Mouse (Mus musculus) E14TG2a.4 (cell line): ENCODE measurements around the gene Urb1.

ENCODE experiments used
- H3K27me3 ChIP-seq: 2 replicates; pipeline ENCODE4 v1.6.1; 2014; ENCODE audit warnings: low read length, control low read depth; ENCODE audit not compliant: insufficient read depth
- H3K36me3 ChIP-seq: 2 replicates; pipeline ENCODE4 v1.6.1; 2014; ENCODE audit warnings: low read length, control low read depth; ENCODE audit not compliant: insufficient read depth
- H3K4me1 ChIP-seq: replicated peaks from 2 replicates; pipeline ENCODE4 v1.6.1; 2014; ENCODE audit warnings: low read depth, low read length, control low read depth
- H3K4me3 ChIP-seq: replicated peaks from 2 replicates; pipeline ENCODE4 v1.5.1; 2014; ENCODE audit warnings: mild to moderate bottlenecking, low read length
- H3K9me3 ChIP-seq: 2 replicates; pipeline ENCODE4 v1.6.1; 2014; ENCODE audit warnings: low read length, control low read depth
- CTCF ChIP-seq: conservative IDR thresholded peaks from 2 replicates; pipeline ENCODE4 v1.5.1; 2014; ENCODE audit warnings: low read length
- NANOG ChIP-seq: IDR thresholded peaks from 2 replicates; pipeline ENCODE4 v1.6.1; 2014; ENCODE audit warnings: borderline replicate concordance, low read length, mixed read lengths
- POU5F1 ChIP-seq: IDR thresholded peaks from 2 replicates; pipeline ENCODE4 v1.6.1; 2014; ENCODE audit warnings: low read length, borderline replicate concordance

Urb1 gene

DNA sequence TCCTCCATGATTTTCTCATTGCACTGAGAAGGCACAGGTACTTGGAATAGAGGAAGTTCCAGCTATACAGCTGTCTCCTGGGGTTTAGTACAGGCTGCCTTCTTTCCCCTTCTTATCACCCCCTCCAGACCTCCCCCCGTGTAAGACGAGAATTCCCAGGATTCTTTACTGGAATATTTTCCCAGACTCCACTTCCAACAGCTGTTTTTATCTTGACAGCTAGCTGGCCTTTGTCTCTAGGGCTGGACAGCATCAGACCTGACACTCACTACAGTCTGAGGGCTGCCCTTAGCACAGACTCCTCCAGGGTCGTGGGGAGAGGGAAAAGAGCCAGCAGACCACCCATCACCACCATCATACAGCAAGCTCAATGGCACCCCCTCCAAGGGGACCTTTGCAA is 103.9 kb downstream of the Urb1 start:
- peaks cover 17% of the 10 kb centered on the region for H3K9me3 ChIP-seq
- peaks cover 10% of the 10 kb centered on the region for H3K27me3 ChIP-seq
- peaks cover 18% of the 10 kb centered on the region for H3K4me1 ChIP-seq
- H3K4me3 ChIP-seq = no peak overlapping the region
- TF ChIP-seq POU5F1 = no peak
- no peak for TF ChIP-seq NANOG
- no peak for TF ChIP-seq CTCF
- H3K36me3 ChIP-seq = no peaks in the 10 kb centered on the region

DNA sequence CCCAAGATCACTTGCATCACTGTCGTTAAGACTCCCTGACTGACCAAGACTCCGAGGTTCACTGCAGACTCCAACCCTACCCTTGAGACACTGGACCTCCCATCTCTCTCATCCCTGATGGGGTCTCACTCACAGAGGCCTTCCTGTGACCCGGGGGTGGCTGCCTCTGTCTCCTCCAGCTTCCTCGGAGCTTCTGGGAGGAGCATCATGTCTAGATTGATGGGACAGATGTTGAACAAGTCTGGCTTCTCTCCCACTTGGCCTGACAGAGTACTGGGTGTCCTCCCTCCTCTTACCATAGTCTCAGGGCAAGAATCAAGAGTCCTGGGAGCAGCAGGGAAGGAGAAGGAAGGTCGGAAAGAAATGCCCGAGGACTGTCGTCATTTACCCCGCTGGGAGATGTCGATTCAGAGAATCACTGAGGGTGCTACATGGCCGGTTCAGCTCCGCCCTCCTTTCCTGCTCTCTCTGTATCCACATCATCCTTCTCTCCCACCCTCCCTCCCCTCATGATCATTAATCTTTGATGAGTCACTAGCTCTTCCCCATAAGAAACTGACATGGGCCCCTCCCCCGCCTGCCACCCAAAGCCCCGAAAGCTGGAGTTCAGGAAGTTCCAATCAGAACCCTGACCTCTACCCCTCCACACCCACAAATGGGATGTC is 105.9 kb downstream of the Urb1 start:
- Histone ChIP-seq H3K4me1 (peaks cover 6% of the 10 kb centered on the region; the same call in 1 of the 2 replicates), H3K36me3 (no peaks in the 10 kb centered on the region), H3K4me3 (no peak overlapping the region), H3K27me3 (peaks cover 10% of the 10 kb centered on the region), H3K9me3 (peaks cover 22% of the 10 kb centered on the region)
- no peak for TF ChIP-seq NANOG
- TF ChIP-seq CTCF = no peak
- no peak for TF ChIP-seq POU5F1

DNA sequence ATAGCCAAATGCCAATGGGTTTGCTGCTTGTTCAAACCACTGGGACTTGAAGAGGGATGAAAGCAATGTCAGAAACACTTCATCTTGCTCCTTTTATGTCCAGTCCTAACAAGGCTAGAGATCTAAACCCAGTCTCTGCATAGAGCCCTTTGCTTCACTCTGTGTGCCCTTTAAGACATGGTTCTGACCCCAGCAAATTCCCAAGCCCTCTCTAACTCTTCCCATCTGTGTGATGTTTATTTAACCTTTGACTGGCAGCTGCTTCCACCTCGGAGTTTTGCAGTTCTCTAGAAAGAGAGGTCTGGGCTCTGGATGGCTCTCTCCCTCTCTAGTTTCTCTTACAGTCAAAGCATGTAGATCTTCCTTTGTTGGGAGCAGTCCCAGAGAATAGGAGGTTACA is 106.6 kb downstream of the Urb1 start:
- no peak for TF ChIP-seq NANOG
- TF ChIP-seq POU5F1 = no peak
- TF ChIP-seq CTCF = no peak
- Histone ChIP-seq H3K36me3 (no peaks in the 10 kb centered on the region), H3K9me3 (peaks cover 22% of the 10 kb centered on the region), H3K4me3 (no peak overlapping the region), H3K27me3 (peaks cover 7% of the 10 kb centered on the region), H3K4me1 (peaks cover 6% of the 10 kb centered on the region; the same call in 1 of the 2 replicates)

DNA sequence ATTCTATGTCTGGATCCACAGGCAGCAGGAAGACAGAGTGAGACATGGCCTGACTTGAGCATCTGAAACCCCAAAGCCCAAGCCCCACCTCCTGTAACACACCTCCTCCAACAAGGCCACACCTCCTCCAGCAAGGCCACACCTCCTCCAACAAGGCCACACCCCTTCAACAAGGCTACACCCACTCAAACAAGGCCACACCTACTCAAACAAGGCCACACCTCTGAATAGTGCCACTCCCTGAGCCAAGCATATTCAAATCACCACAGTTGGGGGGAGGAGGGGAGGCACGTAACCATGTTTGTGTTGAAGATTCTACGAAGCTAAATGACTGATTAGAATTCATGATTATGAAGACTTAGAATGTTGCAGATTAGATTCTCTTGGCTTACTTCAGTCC is 108.7 kb downstream of the Urb1 start:
- TF ChIP-seq CTCF (no peak), NANOG (no peak), POU5F1 (no peak)
- H3K36me3 ChIP-seq = no peaks in the 10 kb centered on the region
- H3K9me3 ChIP-seq = peaks cover 16% of the 10 kb centered on the region
- no peak overlapping the region for H3K4me3 ChIP-seq
- H3K4me1 ChIP-seq = peaks cover 6% of the 10 kb centered on the region; the same call in 1 of the 2 replicates
- H3K27me3 ChIP-seq = peaks cover 4% of the 10 kb centered on the region; the same call in 1 of the 2 replicates
